Mouse (Mus musculus) gastrocnemius, postnatal 14 days (tissue): ENCODE results near the gene Macrod2. TPM values are rescaled to one million over a fixed set of nuclear protein-coding genes. Genes with fewer than 3 reads are reported as not detected.

Experiments used
- DNase-seq: peaks from one replicate; pipeline ENCODE4 v3.0.0; 2021; ENCODE audit warnings: mixed read lengths
- intact Hi-C: fragments of 180-260 bp; cut with DNase I; formaldehyde crosslinking; loops from one replicate; pipeline ENCODE4 v1.15.1; 2025; ENCODE audit warnings: low total_unique reads
- total RNA-seq, 2 experiments: library from RNA; stranded (reverse); gene quantifications; 2 replicates each; pipeline ENCODE4 v1.2.3; 2021

Gene Macrod2
- total RNA-seq, 2 experiments from 2014 or later: 12.2 to 15.3 TPM

- no peak for DNase-seq
- intact Hi-C loops: no loop called here
Measured at GRCm38 (mm10) chr2:141935130-141935529, 1540.0 kb downstream of the Macrod2 start.

- intact Hi-C loops: loop anchor here (5.0 kb wide), 1 partner anchor 867 kb away; no protein-coding TSS in a partner anchor
- DNase-seq: no peak
Measured at GRCm38 (mm10) chr2:141954795-141955194, 1559.7 kb downstream of the Macrod2 start.

GRCm38 (mm10) chr2:141955197-141955596 is 1560.1 kb downstream of the Macrod2 start:
- no peak for DNase-seq
- intact Hi-C loops: loop anchor here (5.0 kb wide), 1 partner anchor 868 kb away; no protein-coding TSS in a partner anchor

GRCm38 (mm10) chr2:141962868-141963267 is 1567.8 kb downstream of the Macrod2 start:
- DNase-seq: no peak
- intact Hi-C loops: no loop called here

- intact Hi-C loops: no loop called here
- DNase-seq: no peak
Measured at GRCm38 (mm10) chr2:141983664-141984395, 1588.7 kb downstream of the Macrod2 start.

GRCm38 (mm10) chr2:141998901-141999300 is 1603.8 kb downstream of the Macrod2 start:
- intact Hi-C loops: no loop called here
- DNase-seq: no peak

- DNase-seq: no peak
- intact Hi-C loops: no loop called here
Measured at GRCm38 (mm10) chr2:142024534-142025155, 1629.5 kb downstream of the Macrod2 start.

- no peak for DNase-seq
- intact Hi-C loops: no loop called here
Measured at GRCm38 (mm10) chr2:142026721-142027120, 1631.6 kb downstream of the Macrod2 start.

- intact Hi-C loops: no loop called here
- DNase-seq: no peak
Measured at GRCm38 (mm10) chr2:142030756-142031646, 1635.9 kb downstream of the Macrod2 start.

GRCm38 (mm10) chr2:142055576-142055975 is 1660.5 kb downstream of the Macrod2 start:
- intact Hi-C loops: no loop called here
- no peak for DNase-seq

- DNase-seq: no peak
- intact Hi-C loops: no loop called here
Measured at GRCm38 (mm10) chr2:142057889-142058750, 1663.0 kb downstream of the Macrod2 start.

- intact Hi-C loops: no loop called here
- no peak for DNase-seq
Measured at GRCm38 (mm10) chr2:142058751-142059090, 1663.6 kb downstream of the Macrod2 start.

GRCm38 (mm10) chr2:142108947-142109346 is 1713.8 kb downstream of the Macrod2 start:
- no peak for DNase-seq
- intact Hi-C loops: no loop called here

GRCm38 (mm10) chr2:142116623-142117022 is 1721.5 kb downstream of the Macrod2 start:
- intact Hi-C loops: no loop called here
- no peak for DNase-seq

- no peak for DNase-seq
- intact Hi-C loops: no loop called here
Measured at GRCm38 (mm10) chr2:142128109-142128508, 1733.0 kb downstream of the Macrod2 start.

GRCm38 (mm10) chr2:142129166-142129565 is 1734.1 kb downstream of the Macrod2 start:
- intact Hi-C loops: loop anchor here (1.0 kb wide), 1 partner anchor 11 kb away; no protein-coding TSS in a partner anchor
- DNase-seq: no peak

- intact Hi-C loops: no loop called here
- no peak for DNase-seq
Measured at GRCm38 (mm10) chr2:142149310-142149709, 1754.2 kb downstream of the Macrod2 start.

GRCm38 (mm10) chr2:142163506-142164275 is 1768.6 kb downstream of the Macrod2 start:
- DNase-seq: no peak
- intact Hi-C loops: no loop called here
